Mouse (Mus musculus) ZHBTc4 (cell line): Measurements from ENCODE around the gene Tnn.
A peak's percentile ranks its signal among the peaks of the same experiment; 100 is the strongest.

ENCODE experiments used
- DNase-seq: peaks from one replicate; pipeline ENCODE4 v3.0.0-alpha.2; 2011; ENCODE audit warnings: low read depth, low spot score

Tnn gene

DNA sequence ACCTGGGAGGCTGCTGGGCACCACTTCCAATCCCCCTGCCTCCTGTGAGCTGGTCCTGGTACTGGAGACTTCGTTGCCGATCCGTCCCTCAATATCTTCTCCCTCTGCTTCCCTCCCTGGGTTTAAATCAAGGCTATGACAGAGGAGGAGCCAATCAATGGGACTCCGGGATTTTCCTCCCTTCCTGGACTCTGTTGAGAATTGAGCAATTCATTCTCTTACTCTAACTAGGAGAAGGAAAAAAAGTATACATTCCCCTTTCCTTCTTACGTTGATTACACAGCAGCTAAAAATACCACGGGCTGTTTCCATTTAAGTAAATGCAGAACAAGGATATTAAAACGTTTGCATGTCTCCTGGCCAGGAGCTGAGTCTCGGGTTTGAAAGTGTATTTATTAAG, at the start of gene Tnn:
Tnn (minus strand) TSS at position 101 of the 400 bp plus-strand sequence.
- DNase-seq, result no peak

GRCm38 (mm10) chr1:160195337-160195663, 41.9 kb upstream of the Tnn start:
- no peak for DNase-seq

GRCm38 (mm10) chr1:160194529-160195336, 41.4 kb upstream of the Tnn start, which contains the start of gene Mrps14:
Gene Mrps14, plus strand, starts transcription at chr1:160195215.
- DNase-seq, result peak; percentile 99

GRCm38 (mm10) chr1:160184506-160184905, 31.1 kb upstream of the Tnn start:
- DNase-seq, result peak; percentile 13

- DNase-seq, result no peak
Measured at GRCm38 (mm10) chr1:160181216-160181615, 27.8 kb upstream of the Tnn start.

DNA sequence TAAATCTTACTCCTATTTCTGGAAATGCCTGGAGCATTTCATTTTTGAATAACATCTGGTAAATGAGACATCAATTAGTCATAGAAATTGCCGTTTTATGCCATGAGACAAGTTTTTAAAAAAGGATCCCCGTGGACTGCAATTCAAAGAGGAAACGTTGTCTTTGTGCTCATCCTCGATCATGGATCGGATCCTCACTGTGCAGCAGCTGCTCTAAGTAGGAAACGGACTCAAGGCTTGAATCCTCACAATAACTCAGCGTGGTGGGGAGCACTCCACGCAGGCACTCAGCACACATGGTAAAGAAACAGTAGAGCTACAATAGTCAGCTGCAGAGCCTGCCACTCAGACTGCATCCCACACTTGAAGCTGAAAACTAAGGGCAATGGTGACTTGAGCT, 23.5 kb upstream of the Tnn start:
- DNase-seq, result no peak

GRCm38 (mm10) chr1:160166600-160166999, 13.2 kb upstream of the Tnn start:
- DNase-seq, result no peak

GRCm38 (mm10) chr1:160158190-160158589, 4.8 kb upstream of the Tnn start:
- DNase-seq, result no peak

DNA sequence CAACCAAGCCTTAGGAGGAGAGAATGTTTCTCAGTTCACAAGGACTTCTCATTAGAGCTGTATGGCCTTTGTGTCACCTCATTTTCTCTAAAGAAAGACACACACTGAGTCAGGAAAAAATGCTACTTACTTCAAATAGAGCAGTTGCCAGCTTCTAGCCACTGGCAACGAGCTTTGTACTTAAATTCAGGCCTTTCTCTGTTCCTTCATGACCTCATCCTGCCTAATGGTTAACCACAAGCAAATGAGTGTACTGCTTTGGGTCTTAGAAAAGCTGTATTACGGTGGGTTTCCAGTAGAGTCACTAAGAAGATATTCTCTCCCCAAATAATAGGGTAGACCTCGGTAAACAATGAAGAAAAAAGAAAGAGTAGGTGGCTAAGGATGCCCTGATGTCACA, 2.7 kb downstream of the Tnn start:
- DNase-seq, result no peak

DNA sequence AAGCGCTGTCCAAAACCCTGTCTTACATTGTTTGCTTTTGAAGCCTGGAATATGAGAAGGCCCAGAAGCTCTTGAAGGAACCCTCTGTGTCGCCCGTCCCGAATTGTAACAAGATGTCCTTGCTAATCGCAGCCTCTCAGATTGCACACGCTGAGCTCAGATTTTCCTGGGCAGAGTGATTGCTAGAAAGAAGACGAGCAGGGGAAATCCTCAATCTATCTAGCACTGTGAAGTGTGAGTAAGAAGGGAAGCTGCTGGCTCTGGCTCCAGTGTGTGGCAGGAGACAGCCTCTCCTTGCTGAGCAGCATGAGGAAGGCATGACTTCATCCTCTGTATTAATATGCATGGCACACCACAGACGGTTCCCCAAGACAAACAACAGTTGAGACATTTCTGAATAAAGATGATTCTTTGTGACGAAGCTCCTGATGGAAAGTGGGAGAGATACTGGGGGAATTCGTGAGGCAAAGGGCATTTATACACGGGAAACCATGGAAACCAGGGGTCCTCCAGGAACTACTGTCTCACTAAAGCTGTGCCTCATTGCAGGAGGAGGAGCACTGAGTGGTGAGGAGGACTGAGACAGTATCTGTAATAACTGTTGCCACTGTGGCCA, 4.0 kb downstream of the Tnn start:
- no peak for DNase-seq

DNA sequence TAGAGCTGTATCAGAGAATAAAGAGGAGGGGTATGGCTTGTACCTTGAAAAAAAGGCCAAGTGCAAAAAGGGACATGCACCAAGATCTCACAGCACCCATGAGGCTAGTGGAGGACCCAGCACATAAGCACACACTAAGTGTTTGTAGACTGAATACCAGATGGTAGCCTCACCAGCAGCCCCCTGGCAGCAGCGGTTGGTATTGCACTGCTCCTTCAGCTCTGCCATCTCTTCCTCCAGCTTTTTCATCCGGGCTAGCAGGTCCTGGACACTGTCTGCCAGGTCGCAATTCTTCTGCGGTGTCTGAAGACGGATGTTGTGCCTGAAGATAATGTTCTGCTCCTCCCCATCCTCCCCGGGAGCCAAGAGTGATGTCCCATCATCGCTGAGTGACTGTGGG, 6.1 kb downstream of the Tnn start:
- peak; percentile 53 for DNase-seq

DNA sequence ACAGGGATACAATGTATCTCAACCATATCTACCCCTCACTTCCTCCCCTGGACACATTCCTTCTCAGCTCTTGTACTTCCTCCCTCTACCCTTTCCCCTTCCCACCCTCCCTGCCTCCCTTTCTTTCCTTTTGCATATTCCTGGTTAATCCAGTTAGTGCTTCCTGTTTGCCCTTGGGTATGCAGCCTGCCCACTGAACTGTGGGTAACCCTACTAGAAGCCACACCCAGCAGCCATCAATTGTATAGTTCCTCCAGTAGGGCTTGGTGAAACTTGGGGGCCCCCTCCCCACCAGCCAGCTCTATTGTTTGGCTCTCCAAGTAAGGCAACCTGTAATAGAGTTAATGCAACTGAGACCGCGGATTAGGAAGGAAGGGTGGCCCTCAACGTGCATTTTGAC, 7.8 kb downstream of the Tnn start:
- DNase-seq, result peak; percentile 16

DNA sequence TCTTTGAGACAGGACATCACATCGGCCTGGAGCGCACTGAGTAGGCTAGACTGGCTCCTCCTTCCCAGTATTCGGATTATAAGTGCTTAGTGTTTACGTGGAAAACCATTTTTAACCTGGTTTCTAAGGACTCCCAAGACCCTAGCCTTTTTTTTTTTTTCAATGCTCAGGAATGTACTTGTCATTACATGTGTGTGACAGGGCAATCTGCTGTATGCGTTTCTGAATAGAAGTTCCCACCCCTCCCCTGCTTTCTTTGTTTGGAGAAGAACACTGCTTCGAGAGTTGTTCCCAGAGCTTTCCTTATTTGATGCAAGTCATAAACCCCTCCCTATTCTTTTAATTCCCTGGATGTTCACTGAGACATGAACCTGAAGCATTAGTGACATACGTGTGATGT, 9.0 kb downstream of the Tnn start:
- DNase-seq, result peak; percentile 15

DNA sequence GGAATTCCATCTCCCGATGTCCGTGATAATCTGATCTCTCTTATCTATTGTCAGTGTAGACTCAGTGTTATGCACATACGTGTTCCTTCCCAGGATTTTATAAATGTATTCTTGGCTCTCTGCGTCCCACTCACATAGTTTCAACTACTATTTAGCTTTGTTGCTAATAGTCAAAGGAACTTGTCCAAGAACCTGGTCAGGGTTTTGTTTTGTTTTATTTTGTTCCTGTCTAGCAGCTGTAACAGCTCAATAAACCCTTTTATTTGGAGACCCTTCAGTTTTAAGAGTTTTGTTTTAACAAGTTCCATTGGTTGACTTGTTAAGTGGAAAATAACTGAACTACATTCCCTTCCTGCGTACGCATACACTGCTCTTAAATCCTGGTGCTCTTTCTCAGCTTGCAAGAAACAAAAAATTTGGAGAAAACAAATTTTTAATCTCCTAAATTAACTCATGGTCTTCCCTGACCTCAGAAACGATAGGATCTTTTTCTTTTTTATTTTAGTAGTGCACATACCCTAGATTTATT, 17.0 kb downstream of the Tnn start:
- no peak for DNase-seq

- DNase-seq, result no peak
Measured at GRCm38 (mm10) chr1:160133464-160134079, 19.8 kb downstream of the Tnn start.

DNA sequence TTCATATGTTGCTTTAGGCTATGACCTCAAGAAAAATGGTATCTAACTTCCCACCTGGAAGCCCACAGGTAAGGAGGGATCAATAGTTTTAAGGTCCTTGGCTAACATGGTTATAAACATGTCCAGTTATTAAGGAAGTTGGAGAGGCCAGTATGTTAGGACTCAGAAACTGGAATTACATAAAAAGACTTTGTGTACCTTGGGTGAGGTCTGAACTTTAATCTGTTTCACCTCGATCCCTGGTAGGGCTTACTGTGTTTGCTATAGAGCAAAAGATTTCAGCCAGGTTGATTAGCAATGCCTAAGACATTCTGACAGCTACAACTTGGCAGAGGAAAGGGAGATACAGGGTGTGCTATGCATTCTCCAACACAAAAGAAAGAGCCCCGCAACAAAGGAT, 29.4 kb downstream of the Tnn start:
- no peak for DNase-seq

DNA sequence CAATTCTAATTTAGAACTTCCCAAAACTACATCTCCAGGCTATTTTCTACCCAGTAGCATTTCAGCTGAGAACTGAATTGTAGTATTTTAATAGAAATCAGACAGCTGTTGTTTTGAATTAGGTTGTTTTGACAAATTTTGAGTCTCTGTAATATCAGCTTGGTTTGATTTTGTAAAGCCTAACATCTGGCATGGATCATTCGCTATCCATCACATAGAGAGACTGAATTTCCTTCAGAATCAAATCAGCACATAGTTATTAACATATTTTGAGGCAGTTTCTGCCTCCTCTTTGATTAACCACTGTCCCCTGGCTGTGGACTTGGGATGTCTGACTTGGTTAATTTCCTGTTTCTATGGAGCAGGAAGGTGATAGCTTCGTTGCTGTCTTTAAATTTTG, 44.8 kb downstream of the Tnn start:
- no peak for DNase-seq

- DNase-seq, result no peak
Measured at GRCm38 (mm10) chr1:160105426-160105825, 48.0 kb downstream of the Tnn start.

- DNase-seq, result no peak
Measured at GRCm38 (mm10) chr1:160100996-160101395, 52.4 kb downstream of the Tnn start.

DNA sequence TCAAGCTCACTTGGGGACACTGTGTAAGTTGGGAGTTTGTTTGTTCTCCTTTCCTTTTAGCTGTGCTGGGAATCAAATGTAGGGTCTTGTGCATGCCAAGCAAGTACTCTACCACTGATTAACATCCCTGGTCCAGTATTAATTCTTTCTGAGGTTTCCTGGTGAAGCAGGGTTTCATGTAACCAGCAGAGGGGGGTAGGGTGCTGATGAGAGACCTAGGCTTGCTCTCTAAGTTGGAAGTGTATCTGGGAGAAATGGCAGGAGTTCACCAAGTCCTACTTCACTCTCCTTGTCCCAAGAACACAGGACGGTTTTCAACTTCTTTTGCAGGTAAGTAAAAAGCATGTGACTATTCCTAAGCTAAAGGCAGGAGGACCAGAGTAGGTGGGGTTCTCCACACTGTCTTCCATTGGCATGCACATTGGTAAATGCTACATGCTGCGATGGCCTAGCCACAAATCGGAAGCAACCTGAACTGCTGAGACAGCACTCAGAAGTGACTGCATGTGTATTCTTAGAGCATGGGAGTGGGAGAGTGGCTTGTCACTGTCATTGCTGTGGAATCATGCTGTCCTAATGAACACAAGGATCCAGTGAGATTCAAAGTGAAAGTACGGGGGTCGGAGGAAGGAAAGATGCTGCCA, 53.6 kb downstream of the Tnn start:
- peak; percentile 21 for DNase-seq

DNA sequence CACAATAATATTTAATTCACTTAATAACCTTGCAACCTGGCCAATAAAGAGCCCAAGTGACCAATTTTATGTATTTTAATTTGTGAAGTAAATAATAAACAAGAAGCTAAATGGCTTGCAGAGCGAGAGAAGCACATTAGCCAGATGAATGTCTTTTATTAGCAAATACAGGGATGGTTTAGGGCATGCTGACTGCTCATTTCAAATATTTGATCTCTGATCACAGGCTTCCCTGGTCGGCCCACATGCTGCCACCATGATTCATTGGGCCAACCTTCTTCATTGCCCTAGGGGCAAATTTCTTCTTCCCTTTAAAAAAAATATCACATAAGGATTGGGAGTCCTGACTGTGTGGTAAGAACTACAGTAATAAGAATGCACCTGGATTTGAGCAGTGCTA, 66.7 kb downstream of the Tnn start:
- DNase-seq, result no peak

- DNase-seq, result no peak
Measured at GRCm38 (mm10) chr1:160084239-160084638, 69.1 kb downstream of the Tnn start.
